Mouse (Mus musculus) urinary bladder, postnatal 4 days (tissue): ENCODE results near the gene Gm49384.

Source experiments
- DNase-seq, 2 experiments: peaks; one replicate each; pipeline ENCODE4 v3.0.0; 2021 to 2022; ENCODE audit warnings: low spot score in 2 of 2

The Gm49384 gene

DNA sequence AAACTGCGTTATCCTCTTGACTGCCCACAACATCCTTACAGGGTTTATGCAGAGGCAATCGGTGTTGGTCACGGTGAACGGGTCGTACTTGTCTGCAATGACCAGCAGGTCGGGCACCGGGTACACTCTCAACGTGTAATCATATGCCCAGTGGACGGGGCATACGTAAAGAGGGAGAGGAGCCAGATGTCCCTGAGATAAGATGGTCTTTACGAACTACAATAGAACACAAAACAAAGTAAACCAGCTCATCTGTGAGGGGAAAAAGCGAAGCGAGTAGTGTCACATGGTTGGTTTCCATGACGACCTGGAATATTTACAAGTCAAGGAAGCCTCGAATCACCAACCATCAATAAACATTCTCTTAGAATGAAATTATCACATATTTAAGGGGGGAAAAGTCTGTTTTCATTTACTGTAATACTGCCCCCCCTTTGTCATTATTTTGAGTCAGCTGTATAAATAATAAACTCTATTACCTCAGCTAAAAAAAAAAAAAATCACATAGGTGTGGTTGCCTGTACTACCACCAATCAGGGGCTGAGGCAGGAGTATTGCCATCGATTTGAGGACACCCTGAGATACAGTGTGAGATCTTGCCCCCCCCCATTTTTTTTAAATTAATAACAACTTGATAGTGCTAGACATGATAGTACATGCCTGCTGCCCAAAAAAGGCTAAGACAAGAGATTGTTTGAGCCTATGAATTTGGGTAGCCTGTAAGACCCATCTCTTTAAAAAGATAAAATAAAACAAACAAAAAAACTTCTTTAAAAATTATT is at the start of gene Gm49384:
TSS of gene Gm49384 (minus strand) at position 216 of the 782 bp plus-strand sequence.
- DNase-seq = no peak

DNA sequence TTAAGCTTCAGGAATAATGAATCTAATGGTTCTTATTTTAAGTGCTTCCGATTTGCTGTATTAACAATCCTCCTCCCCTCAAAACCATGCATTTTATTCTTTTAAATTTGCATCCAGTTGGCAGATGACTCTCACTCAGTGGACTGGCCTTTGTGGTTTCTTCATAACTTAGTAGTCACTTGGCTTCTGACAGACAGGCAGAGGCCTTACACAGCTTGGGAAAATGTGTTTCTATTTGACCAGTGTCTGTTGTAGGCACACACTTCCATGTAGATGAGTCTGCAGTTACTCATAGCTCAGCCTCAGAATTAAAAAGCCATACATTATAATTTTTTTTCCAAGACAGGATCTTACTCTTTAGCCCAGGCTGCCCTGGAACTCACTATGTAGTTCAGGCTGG is 49.7 kb upstream of the Gm49384 start:
- DNase-seq = no peak

GRCm38 (mm10) chr12:69250756-69251155 is 46.7 kb upstream of the Gm49384 start:
- no peak for DNase-seq

DNA sequence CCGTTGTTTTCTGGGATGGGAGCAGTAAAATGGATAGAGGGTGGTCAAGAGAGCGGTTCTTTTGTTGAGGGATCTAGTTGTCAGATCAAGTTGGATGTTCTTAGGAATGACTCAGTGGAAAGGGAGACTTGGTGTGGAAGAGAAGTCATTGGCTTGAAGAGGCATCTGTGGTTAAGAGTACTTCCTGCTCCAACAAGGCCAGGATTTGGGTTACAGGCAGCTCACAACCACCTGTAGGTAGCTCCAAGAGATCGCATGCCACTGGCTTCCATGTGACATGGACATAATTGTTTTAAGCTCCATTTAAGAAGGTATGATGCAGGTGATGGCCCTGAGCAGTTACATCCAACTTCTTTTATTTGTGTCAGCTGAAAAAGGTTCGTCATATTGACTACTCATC is 45.7 kb upstream of the Gm49384 start:
- no peak for DNase-seq

DNA sequence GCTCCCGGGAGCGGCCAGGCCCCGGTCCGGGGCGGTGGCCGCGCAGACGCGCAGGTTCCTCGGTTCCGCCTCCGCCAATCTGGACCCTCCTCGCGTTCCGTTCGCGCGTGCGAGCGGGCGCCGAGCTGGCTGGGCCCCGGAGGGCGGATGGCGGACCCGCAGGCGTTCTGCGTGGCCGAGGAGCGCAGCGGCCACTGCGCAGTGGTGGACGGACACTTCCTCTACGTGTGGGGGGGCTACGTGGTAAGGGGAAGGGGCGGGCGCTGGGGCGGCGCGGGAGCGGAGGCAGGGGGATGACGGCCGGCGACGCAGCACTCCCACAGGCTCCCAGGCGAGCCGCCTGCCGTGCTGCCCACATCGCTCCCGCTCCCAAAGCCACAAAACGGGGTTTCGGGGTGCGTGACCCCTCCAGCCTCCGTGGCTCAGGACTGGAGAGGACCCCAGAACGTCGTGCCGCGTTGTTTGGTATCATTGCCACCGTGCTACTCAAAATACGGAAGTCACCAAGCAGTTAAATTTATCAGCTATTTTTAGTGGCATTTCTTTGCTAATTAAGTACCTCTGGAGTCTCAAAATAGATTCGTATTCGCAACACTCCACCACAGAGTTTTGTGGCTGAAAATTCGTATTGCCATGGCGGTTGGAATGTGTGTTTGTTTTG is 37.8 kb upstream of the Gm49384 start:
- peak; percentile 63 to 73 for DNase-seq

- no peak for DNase-seq
Measured at GRCm38 (mm10) chr12:69241405-69241770, 37.3 kb upstream of the Gm49384 start.

DNA sequence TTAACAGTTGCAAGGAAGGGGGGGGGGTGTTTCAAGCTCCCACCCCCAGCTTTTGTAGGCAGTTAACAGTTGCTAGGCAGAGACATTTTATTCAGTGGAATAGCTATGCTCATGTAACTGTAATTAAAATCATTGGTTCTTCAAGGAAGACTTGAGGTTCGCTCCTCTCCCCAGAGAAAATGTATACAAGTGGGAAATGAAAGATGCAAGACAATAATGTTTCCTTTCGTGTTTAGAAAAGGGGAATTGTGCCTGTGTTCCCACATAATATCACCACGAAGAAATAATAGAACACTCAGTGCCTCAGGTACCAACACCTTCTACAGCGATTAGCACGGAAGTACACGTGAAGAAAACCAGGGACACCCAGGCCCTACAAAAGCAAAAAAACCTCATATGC is 36.8 kb upstream of the Gm49384 start, which contains the start of gene Klhdc1:
TSS of gene Klhdc1 (plus strand) at position 301 of the 400 bp plus-strand sequence.
- DNase-seq = no peak

- no peak for DNase-seq
Measured at GRCm38 (mm10) chr12:69238284-69238683, 34.2 kb upstream of the Gm49384 start.

DNA sequence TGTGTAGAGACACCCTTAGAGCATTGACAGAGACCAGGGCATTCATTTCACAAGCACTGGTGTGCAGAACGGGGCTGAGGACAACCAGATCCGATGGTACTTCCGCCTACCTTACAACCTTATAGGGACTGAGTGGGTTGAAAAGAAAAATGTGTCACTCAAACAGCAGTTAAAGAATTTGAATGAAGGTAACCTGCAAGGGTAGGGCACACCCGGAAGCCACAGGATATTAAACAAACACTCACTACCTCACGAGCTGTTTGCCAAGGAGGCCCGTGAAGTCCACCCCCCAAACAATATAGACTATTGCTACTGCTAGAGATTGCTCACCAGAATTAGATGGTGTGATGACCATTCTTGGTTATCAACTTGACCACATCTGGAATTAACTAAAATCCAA is 31.7 kb upstream of the Gm49384 start:
- DNase-seq = no peak

DNA sequence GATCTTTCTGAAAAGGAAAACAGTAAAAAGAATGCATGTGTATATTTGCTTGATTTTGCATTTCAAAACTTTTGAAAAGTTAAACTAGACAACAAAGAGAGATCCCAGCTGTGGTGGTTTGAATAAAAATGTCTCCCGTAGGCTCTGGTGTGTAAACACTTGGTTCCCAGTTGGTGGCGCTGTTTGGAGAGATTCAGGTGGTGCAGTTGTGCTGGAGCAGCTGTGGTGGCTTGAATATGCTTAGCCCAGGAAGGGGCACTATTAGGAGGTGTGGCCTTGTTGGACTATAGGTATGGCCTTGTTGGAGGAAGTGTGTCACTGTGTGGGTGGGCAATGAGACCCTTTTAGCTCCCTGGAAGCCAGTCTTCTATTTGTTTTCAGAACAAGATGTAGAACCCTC is 25.2 kb upstream of the Gm49384 start:
- no peak for DNase-seq

DNA sequence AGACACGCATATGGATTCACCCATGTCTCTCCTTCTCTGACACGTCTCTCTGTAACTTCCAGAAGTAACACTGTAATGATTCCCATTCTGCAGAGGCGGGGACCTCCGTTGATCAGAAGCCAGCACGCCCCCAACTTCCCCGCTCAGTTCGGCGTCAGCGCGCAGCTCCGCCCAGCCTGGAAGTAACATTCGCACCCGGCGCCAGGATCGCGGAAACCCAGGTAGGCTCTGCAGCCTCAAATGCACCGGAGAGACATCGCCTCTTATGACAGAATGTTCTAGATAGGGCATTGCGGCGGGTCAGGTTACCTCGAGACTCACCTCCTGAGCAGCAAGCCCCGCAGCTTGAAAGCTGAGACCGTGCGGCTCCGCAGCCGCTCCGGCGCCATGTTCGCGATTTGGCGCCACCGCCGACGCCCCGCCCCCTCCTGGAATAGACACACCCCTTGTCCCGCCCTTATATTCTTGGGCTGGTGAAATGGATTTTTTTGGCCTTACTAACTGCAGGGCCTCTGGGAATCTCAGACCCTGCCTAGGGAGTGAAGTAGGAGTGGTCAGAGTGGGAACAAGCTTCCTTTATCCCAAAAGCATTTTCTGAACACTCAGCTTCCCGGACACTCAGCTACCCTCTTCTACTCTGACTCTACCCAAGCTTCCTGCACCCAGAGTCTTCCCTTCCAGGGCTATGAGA is 23.9 kb upstream of the Gm49384 start, which contains the start of gene Pole2:
TSS of gene Pole2 (minus strand) at position 420 of the 691 bp plus-strand sequence.
- peak; percentile 89 to 92 for DNase-seq

DNA sequence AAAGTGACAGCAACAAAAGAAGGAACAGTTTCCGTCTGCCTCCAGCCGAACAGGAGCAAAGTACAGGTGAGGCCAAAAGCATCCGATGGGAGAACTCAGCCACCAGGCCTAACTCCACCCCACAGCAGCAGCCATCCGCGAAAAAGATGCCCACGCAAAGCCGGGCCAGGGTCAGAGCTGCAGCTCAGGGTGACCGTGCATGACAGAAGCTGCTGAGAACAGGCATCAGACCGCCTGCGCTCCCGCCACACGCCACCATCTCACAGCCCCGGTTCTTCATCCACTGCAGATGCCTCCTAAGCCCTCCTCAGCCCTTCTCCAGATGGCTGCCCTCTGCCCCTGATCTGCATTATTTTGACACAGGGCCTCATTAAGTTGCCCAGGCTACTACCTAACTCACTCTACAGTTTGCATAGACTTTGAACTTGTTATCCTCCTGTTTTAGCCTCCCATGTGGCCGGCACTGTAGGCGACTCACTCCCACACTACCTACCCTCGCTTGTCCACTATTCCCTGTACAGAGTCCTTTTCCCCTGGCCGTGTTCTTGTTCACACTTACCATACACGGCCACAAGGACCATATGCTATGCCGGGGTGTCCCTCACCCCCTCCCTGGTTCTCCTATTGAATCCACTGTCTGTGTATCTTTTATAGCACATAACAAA is 16.7 kb upstream of the Gm49384 start:
- no peak for DNase-seq

DNA sequence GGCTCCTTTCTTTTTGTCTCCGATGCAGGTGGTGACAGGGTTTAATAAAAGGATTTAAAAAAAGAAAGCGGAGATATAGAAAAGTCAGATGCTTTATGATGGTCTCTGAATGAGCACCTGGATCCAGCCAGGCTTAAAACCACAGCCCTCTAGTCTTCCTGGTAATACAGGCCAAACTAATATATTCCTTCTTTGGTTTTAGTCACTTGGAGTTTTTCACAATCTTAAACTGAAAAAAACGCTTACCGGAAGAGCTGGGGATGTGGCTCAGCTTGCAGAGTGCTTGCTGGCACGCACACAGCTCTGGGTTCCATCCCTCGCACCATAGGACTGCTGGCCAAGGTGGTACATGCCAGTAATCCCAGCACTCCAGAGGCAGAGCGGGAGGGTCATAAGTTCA is 12.5 kb upstream of the Gm49384 start:
- DNase-seq = peak in 1 of 2 experiments; percentile 7

DNA sequence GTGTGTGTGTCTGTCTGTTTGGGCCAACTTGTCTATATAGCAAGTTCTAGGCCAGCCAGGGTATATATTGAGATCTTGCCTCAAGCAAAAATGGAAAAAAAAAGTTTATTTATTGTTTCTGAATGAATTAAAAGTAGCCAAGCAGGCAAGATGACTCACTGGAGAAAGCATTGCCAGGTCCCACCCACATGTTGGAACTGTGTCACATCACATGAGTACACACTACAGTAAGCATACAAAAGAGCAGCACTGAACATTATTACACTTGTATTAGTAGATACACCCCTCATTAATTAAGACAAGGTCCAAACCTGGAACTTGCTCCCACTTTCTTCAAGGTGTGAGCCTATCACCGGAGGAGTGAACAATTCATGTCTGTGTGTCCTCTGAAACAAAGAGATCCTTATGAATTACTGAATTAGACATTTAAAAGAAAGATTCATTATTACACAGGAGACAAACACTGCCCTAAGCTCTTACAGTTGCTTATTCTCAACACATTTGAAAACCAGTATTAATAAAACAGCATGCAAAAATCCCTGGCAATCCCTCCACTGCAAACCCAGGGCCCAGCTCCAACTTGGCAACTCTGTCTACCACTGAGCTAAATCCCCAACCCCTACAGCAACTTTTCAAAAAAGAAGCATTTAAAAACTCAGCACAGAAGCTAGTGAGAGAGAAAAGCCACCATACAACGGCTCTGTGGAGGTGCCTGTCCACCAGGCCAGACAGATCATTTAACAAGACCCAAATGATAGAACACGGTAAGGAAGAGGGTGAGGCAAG is 11.1 kb upstream of the Gm49384 start:
- DNase-seq = peak; percentile 23 to 64

DNA sequence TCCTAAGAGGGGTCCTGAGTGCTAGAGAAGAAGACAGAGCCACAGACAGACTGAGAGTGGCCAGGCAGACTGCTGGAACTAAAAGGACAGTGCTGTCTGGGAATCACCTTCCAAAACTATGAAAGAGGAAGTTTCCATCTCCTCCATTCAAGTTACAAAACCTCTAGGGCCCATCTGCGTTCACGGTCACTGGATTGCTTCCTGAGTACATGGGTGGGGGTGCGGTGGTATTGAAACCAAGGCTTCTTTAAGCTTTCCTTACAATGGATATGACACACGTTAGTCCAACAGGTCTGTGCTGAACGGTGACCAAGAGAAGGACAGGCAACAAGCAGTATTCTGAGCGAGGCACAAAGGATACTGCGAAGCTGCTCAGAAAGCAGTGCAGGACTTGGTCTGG is 10.3 kb upstream of the Gm49384 start:
- no peak for DNase-seq

DNA sequence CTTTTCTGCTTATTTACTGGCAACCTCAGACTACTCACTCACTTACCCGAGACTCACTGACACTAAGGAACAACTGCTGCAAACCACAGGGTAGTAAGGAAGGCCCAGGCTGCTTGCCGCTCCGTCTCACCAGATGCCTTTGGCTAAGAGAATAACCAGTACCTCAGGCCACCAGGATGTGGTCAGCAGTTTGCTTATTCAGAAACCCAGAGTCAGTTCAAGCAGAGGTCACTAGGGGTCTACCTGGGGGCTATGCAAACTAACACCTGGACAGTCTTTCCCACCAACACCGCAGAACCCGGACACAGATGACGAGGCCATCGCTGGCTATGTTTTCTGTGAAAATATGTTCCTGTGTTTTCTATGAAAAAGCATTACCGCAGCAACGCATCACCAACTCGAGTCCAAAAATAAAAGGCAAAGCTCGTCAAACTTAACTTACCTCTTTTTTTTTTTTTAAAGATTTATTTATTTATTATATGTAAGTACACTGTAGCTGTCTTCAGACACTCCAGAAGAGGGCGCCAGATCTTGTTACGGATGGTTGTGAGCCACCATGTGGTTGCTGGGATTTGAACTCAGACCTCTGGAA is 9.2 kb upstream of the Gm49384 start:
- no peak for DNase-seq

GRCm38 (mm10) chr12:69211057-69211456 is 7.0 kb upstream of the Gm49384 start:
- DNase-seq = peak in 1 of 2 experiments; percentile 35

DNA sequence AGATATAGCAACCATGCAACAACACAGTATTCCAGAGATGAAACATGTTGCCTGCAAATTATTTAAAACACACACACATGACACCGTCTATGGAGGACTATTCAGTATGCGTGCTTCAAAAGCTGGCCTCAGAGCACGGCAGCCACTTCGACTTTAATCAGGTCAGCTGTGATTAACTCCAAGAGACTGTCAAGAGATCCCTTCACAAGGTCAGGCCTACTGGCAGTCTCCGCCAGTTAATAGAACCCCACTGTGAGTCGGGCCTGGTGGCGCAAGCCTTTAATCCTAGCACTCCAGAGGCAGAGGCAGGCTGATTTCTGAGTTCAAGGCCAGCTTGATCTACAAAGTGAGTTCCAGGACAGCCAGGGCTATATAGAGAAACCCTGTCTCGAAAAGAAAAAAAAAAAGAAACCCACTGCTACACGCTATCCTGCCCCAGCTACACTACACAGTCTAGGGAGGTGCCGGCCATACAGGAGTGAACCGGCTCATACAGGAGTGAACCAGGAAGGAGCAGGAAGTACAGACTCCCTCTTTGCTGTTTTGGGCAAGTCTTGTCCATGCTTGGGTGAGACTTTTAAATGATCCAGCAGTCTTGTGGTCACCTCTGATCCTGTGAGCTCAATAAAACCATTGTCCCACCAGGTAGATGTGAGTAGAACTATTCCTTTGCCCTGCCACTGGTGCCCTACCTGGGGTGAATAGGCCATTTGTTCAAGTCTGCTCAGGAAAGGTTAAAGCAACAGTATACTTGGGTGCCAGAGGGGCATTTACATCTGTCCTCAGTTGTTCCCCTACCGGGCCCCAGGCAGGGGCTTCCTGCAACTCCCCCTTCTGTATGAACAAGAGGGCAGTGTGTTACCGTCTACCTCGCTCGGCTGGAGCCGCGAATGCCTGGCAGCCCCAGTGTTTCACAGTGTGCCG is 6.3 kb upstream of the Gm49384 start:
- peak in 1 of 2 experiments; percentile 19 for DNase-seq

DNA sequence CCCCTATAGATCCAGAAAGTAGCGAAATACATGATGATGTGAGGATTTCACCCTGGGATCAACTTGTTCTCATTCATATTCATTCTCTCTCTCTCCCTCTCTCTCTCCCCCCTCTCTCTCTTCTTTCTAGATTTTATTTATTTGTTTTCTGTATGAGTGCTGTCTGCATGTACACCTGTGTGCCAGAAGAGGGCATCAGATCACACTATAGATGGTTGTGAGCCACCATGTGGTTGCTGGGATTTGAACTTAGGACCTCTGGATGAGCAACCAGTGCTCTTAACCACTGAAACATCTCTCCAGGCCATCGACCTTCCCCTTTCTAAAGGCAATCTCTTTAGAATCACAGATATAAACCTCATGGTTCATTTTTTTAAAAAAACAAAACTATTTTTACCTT is 4.5 kb upstream of the Gm49384 start:
- DNase-seq = no peak

- DNase-seq = no peak
Measured at GRCm38 (mm10) chr12:69207926-69208325, 3.9 kb upstream of the Gm49384 start.
